22 mouse cellular contexts compared by ENCODE assay signal in genomic region chr13:111656769-111657168, GRCm38 (mm10). TPM values are rescaled to one million over a fixed set of nuclear protein-coding genes. Genes with fewer than 3 reads are reported as not detected.
DNase-seq lines count a peak whose midpoint lies in the region; ATAC-seq and TF ChIP-seq lines count a peak whose summit lies in the region.
"Had no signal": no experiment of that assay in that cellular context is flagged by ENCODE, and none has a peak within 500 bp of the region (broad histone marks: within the 10 kb centered on the region; RNA-seq: fewer than 3 reads in every experiment).

No protein-coding gene starts in this region.

- peaks cover 6 to 24% of the 10 kb centered on the region in 2 experiments for H3K4me1 ChIP-seq in MEL (ENCODE audit: control insufficient read depth in 1 of 2, insufficient read depth in 2 of 2, low read length in 2 of 2)
- peaks cover 30% of the 10 kb centered on the region for H3K4me1 ChIP-seq in liver, postnatal 0 days (ENCODE audit: insufficient read depth)
- H3K4me1 ChIP-seq: heart, embryonic 15.5 days; hindbrain, embryonic 15.5 days; midbrain, embryonic 12.5 days had no signal

- H3K27me3 ChIP-seq in MEL (ENCODE audit: control insufficient read depth in 1 of 2, insufficient read depth in 2 of 2, low read length in 2 of 2): peaks cover 0 to 2% of the 10 kb centered on the region in 2 experiments; a peak in 1 of 4 replicates
- no peaks in the 10 kb centered on the region for H3K27me3 ChIP-seq in liver, postnatal 0 days (ENCODE audit: insufficient read depth, low read length)
- H3K27me3 ChIP-seq: embryonic facial prominence, embryonic 13.5 days; heart, embryonic 15.5 days; hindbrain, embryonic 15.5 days; midbrain, embryonic 12.5 days; neural tube, embryonic 13.5 days had no signal

- H3K36me3 ChIP-seq in MEL (ENCODE audit: control insufficient read depth in 1 of 2, insufficient read depth in 2 of 2, low read length in 2 of 2): peaks cover 0 to 28% of the 10 kb centered on the region in 2 experiments; a peak in 2 of 4 replicates
- H3K36me3 ChIP-seq in liver, postnatal 0 days (replicated peaks; ENCODE audit: insufficient read depth, low read length): no peaks in the 10 kb centered on the region
- H3K36me3 ChIP-seq: embryonic facial prominence, embryonic 13.5 days; forebrain, embryonic 10.5 days; heart, embryonic 15.5 days; hindbrain, embryonic 15.5 days; midbrain, embryonic 12.5 days; neural tube, embryonic 13.5 days had no signal

- 35% methylated on average over 3 of the region's 3 CpGs for WGBS in liver, postnatal 0 days (ENCODE audit: insufficient replicate concordance)

- no peak overlapping the region; the same call in 1 of the 2 replicates for H3K9ac ChIP-seq in MEL (ENCODE audit: control insufficient read depth, low read depth, low read length, poor library complexity, severe bottlenecking)
- no peak overlapping the region for H3K9ac ChIP-seq in liver, postnatal 0 days (replicated peaks)
- H3K9ac ChIP-seq: embryonic facial prominence, embryonic 13.5 days; heart, embryonic 15.5 days; hindbrain, embryonic 15.5 days; midbrain, embryonic 12.5 days; neural tube, embryonic 13.5 days had no signal

- peak; percentile 80 for DNase-seq in MEL (ENCODE audit: low read depth, low spot score)
- peak; percentile 79 for DNase-seq in c-Kit-positive CD71-positive TER-119-positive erythroid progenitor cells, embryonic 14.5 days (ENCODE audit: low spot score)
- DNase-seq in liver: peak; percentile 80
- DNase-seq in liver, postnatal 0 days: peak; percentile 26
- no peak for DNase-seq in embryo, embryonic 10 days (ENCODE audit: low spot score)
- no peak for DNase-seq in gastrocnemius, postnatal 4 days (ENCODE audit: low spot score in 2 of 2)
- no peak for DNase-seq in heart, adult 8-10 months (ENCODE audit: low spot score)
- DNase-seq: adrenal gland, postnatal 14 days; cerebellum, adult 9-10 months; gastrocnemius, adult 2 months; heart, adult 18-20 months; heart, postnatal 4 days; kidney, adult 18-20 months; thymus, adult 2 months had no signal

- TF ChIP-seq EP300 in MEL (IDR thresholded peaks at IDR 0.05; ENCODE audit: low read depth in 1 of 2, low read length in 2 of 2): peak; percentile 86 to 87
- peak; percentile 90 for TF ChIP-seq EP300 in liver, postnatal 0 days (IDR thresholded peaks at IDR 0.05; ENCODE audit: low read depth)

- H3K27ac ChIP-seq in MEL (ENCODE audit: control insufficient read depth, low read depth, low read length): no peak overlapping the region
- H3K27ac ChIP-seq in liver, postnatal 0 days (ENCODE audit: low read depth): peak overlapping the region; percentile 46; the same call in 1 of the 2 replicates
- H3K27ac ChIP-seq: embryonic facial prominence, embryonic 13.5 days; forebrain, embryonic 10.5 days; gastrocnemius, adult 2 months; heart, embryonic 15.5 days; hindbrain, embryonic 15.5 days; kidney, postnatal 0 days; macrophage; midbrain, embryonic 12.5 days; neural tube, embryonic 13.5 days had no signal

- no peaks in the 10 kb centered on the region for H3K79me2 ChIP-seq in MEL (ENCODE audit: control insufficient read depth, insufficient read depth, low read length, poor library complexity)

- TF ChIP-seq POLR2A in MEL (IDR thresholded peaks at IDR 0.05; ENCODE audit: control insufficient read depth in 1 of 2, insufficient read depth in 1 of 2, low read depth in 1 of 2, low read length in 2 of 2, poor library complexity in 1 of 2): no peak

- no peak for TF ChIP-seq CTCF in MEL (IDR thresholded peaks at IDR 0.05 in 2 of 3, conservative IDR thresholded peaks at IDR 0.05 in 1 of 3; ENCODE audit: control insufficient read depth in 1 of 3, insufficient read depth in 1 of 3, low read depth in 2 of 3, low read length in 3 of 3, poor library complexity in 1 of 3, severe bottlenecking in 1 of 3)
- no peak for TF ChIP-seq CTCF in liver, postnatal 0 days (IDR thresholded peaks at IDR 0.05; ENCODE audit: low read depth)

- peak overlapping the region; percentile 61 for H3K4me2 ChIP-seq in liver, postnatal 0 days (ENCODE audit: low read depth, low read length)
- H3K4me2 ChIP-seq: embryonic facial prominence, embryonic 13.5 days; heart, embryonic 15.5 days; hindbrain, embryonic 15.5 days; midbrain, embryonic 12.5 days; neural tube, embryonic 13.5 days had no signal

- ATAC-seq in liver, postnatal 0 days: peak; percentile 90

- no peak for TF ChIP-seq RAD21 in MEL (IDR thresholded peaks at IDR 0.05; ENCODE audit: low read depth, low read length)

- no peaks in the 10 kb centered on the region for H3K9me3 ChIP-seq in MEL (replicated peaks; ENCODE audit: insufficient read depth, low read length)
- no peaks in the 10 kb centered on the region for H3K9me3 ChIP-seq in liver, postnatal 0 days (ENCODE audit: low read length)
- H3K9me3 ChIP-seq: embryonic facial prominence, embryonic 13.5 days; forebrain, embryonic 10.5 days; heart, embryonic 15.5 days; hindbrain, embryonic 15.5 days; midbrain, embryonic 12.5 days; neural tube, embryonic 13.5 days had no signal

- H3K4me3 ChIP-seq in MEL (ENCODE audit: control insufficient read depth in 1 of 2, insufficient read depth in 1 of 2, low read depth in 2 of 2, low read length in 2 of 2): peak overlapping the region; percentile 36 to 37
- H3K4me3 ChIP-seq in liver, postnatal 0 days (ENCODE audit: low read depth, low read length): no peak overlapping the region; the same call in 1 of the 2 replicates
- H3K4me3 ChIP-seq: embryonic facial prominence, embryonic 13.5 days; forebrain, embryonic 10.5 days; gastrocnemius, adult 2 months; heart, embryonic 15.5 days; hindbrain, embryonic 15.5 days; midbrain, embryonic 12.5 days; neural tube, embryonic 13.5 days had no signal

TF ChIP-seq in MEL, 35 proteins besides CTCF, POLR2A, EP300 and RAD21 (continues in another document):
- no peak for TF ChIP-seq NELFE (IDR thresholded peaks at IDR 0.05; ENCODE audit: low read depth, low read length)
- peak; percentile 89 for TF ChIP-seq RCOR1 (IDR thresholded peaks at IDR 0.05; ENCODE audit: low read depth, low read length)
- no peak for TF ChIP-seq CHD1 (IDR thresholded peaks at IDR 0.05; ENCODE audit: low read depth, low read length)
- no peak for TF ChIP-seq SMC3 (IDR thresholded peaks at IDR 0.05; ENCODE audit: low read depth, low read length)
- TF ChIP-seq MXI1 (IDR thresholded peaks at IDR 0.05; ENCODE audit: low read depth, low read length): no peak
- TF ChIP-seq E2F4 (IDR thresholded peaks at IDR 0.05; ENCODE audit: borderline replicate concordance, low read depth, low read length): no peak
- peak; percentile 39; the same call in 1 of the 2 replicates for TF ChIP-seq KAT2A (conservative IDR thresholded peaks at IDR 0.05; ENCODE audit: low read depth, low read length)
- peak; percentile 72 for TF ChIP-seq SIN3A (IDR thresholded peaks at IDR 0.05; ENCODE audit: low read length)
- peak; percentile 89 for TF ChIP-seq ETS1 (IDR thresholded peaks at IDR 0.05; ENCODE audit: low read depth, low read length)
- TF ChIP-seq ZNF384 (IDR thresholded peaks at IDR 0.05; ENCODE audit: low read depth, low read length): no peak
- peak; percentile 61; the same call in 1 of the 2 replicates for TF ChIP-seq BHLHE40 (IDR thresholded peaks at IDR 0.05; ENCODE audit: borderline replicate concordance, low read depth, low read length)
- TF ChIP-seq UBTF (IDR thresholded peaks at IDR 0.05; ENCODE audit: borderline replicate concordance, insufficient read depth, low read depth, low read length): no peak
- TF ChIP-seq ELF1 (IDR thresholded peaks at IDR 0.05; ENCODE audit: low read depth, low read length): peak; percentile 65
- no peak for TF ChIP-seq TBP (IDR thresholded peaks at IDR 0.05; ENCODE audit: low read depth, low read length)
- no peak for TF ChIP-seq CHD2 (IDR thresholded peaks at IDR 0.05; ENCODE audit: low read length)
- TF ChIP-seq MAZ (IDR thresholded peaks at IDR 0.05; ENCODE audit: low read depth, low read length): no peak
- TF ChIP-seq HCFC1 (IDR thresholded peaks at IDR 0.05; ENCODE audit: low read depth, low read length): no peak
- peak; percentile 99 for TF ChIP-seq JUND (IDR thresholded peaks at IDR 0.05; ENCODE audit: low read depth, low read length)
- TF ChIP-seq MAFK (IDR thresholded peaks at IDR 0.05; ENCODE audit: borderline replicate concordance, low read depth, low read length): no peak
- TF ChIP-seq POLR2AphosphoS2 (IDR thresholded peaks at IDR 0.05; ENCODE audit: low read length): no peak
- TF ChIP-seq TCF12 (IDR thresholded peaks at IDR 0.05; ENCODE audit: low read depth, low read length): peak; percentile 89
- no peak for TF ChIP-seq MAX (IDR thresholded peaks at IDR 0.05; ENCODE audit: low read length)
- 0 out of 2 replicates have a peak, but pooled peaks have one; percentile 24 for TF ChIP-seq ZC3H11A (IDR thresholded peaks at IDR 0.05; ENCODE audit: low read depth, low read length)
- TF ChIP-seq ZKSCAN1 (IDR thresholded peaks at IDR 0.05; ENCODE audit: low read depth, low read length): no peak
- TF ChIP-seq MEF2A (IDR thresholded peaks at IDR 0.05; ENCODE audit: extremely low read depth, insufficient replicate concordance, low read depth, low read length, poor library complexity, severe bottlenecking): no peak
- TF ChIP-seq MYB (IDR thresholded peaks at IDR 0.05; ENCODE audit: low read depth, low read length): peak; percentile 38; the same call in 1 of the 2 replicates
- TF ChIP-seq POLR2AphosphoS5 (IDR thresholded peaks at IDR 0.05; ENCODE audit: borderline replicate concordance, low read depth, low read length): no peak
- no peak for TF ChIP-seq NRF1 (IDR thresholded peaks at IDR 0.05; ENCODE audit: insufficient read depth, low read depth, low read length, poor library complexity, severe bottlenecking)
- peak; percentile 33; the same call in 1 of the 2 replicates for TF ChIP-seq GABPA (IDR thresholded peaks at IDR 0.05; ENCODE audit: low read depth, low read length)
- peak; percentile 17; the same call in 1 of the 2 replicates for TF ChIP-seq TAL1 (IDR thresholded peaks at IDR 0.05; ENCODE audit: low read length)
- no peak for TF ChIP-seq USF2 (IDR thresholded peaks at IDR 0.05; ENCODE audit: borderline replicate concordance in 1 of 2, insufficient read depth in 1 of 2, low read depth in 1 of 2, low read length in 2 of 2)
- TF ChIP-seq USF1 (IDR thresholded peaks at IDR 0.05; ENCODE audit: low read depth, low read length): no peak
- no peak for TF ChIP-seq ZMIZ1 (IDR thresholded peaks at IDR 0.05; ENCODE audit: low read depth, low read length)

RNA-seq across cellular contexts. Expression of gene Mier3, which starts 24.0 kb away (rescaled TPM):
- total RNA-seq in MEL (2012; rRNA removed): 10.1 and 12.6 TPM in 2 replicates
- 10 to 100 TPM in 1 of 2 experiments, not detected in 1; 15.8 TPM for polyA plus RNA-seq in MEL (2012; ENCODE audit: insufficient read depth in 1 of 2, insufficient read length in 2 of 2, low read depth in 1 of 2, low replicate concordance in 2 of 2, missing spikeins in 1 of 2)
- 7.3 and 8.0 TPM in 2 replicates for polyA plus RNA-seq in liver, postnatal 0 days (2015; fragmentation: Nextera tagmentation; extraction: Ambion mirVana)
- 10 to 100 TPM; 28.3 to 30.7 TPM for total RNA-seq in gastrocnemius, postnatal 4 days (2021)
- 10 to 100 TPM; 12.6 to 17.2 (median 13.9) TPM for total RNA-seq in heart, adult 8-10 months (2022)

Comparison
In these comparisons a context has a peak if more than half of its experiments do, and no peak if none do; other contexts are left out.
1. DNase-seq: peak in MEL (single experiment), c-Kit-positive CD71-positive TER-119-positive erythroid progenitor cells, embryonic 14.5 days (single experiment), liver (single experiment) and liver, postnatal 0 days (single experiment); none in embryo, embryonic 10 days (single experiment), gastrocnemius, postnatal 4 days (0 of 2) and heart, adult 8-10 months (single experiment).